Mouse (Mus musculus): ENCODE measurements around the gene Syne4.

DNA sequence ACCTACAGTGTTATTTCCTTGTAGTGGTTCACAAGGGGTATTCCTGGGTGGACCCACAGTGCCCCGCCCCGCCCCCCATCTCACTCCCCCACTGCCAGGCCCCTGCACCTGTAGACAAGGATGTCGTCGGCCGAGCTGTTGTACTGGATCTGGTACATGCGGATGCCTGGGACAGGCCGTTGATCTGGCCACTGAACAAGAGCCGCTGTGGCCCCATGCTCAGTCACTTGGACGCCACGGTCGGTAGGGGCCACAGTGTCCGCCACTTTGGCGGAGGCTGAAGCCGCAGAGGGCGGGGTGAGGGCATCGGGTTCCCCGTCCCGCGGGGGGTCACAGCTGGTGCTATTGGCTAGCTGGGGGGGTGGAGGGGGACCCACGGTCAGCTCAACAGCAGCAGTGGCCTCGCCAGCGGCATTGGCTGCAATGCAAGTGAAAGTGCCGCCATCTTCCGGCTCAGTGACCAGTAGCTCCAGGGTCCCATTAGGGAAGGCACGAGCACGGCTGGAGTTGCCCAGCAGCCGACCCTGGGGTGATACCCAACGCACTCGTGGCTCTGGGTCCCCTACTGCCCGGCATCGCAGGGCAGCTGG is 44.8 kb downstream of the Syne4 start:
- no peak for TF ChIP-seq TAL1 (IDR thresholded peaks at IDR 0.05; ENCODE audit: low read length)
- TF ChIP-seq GATA1 (IDR thresholded peaks at IDR 0.05; ENCODE audit: low read length) = no peak
